Mouse (Mus musculus) urinary bladder, adult 18-20 months (tissue): ENCODE measurements around the gene Nxph1.

Experiments used
- DNase-seq, 2 experiments: peaks; one replicate each; pipeline ENCODE4 v3.0.0; 2022; ENCODE audit warnings: low spot score in 2 of 2, mixed read lengths in 2 of 2

Gene Nxph1

GRCm38 (mm10) chr6:8948131-8948470, at the start of gene Nxph1:
Nxph1 (plus strand) TSS chr6:8948431.
- DNase-seq: no peak

GRCm38 (mm10) chr6:8900021-8900728, 48.1 kb upstream of the Nxph1 start:
- DNase-seq: no peak

GRCm38 (mm10) chr6:8900729-8901122, 47.5 kb upstream of the Nxph1 start:
- DNase-seq: no peak

GRCm38 (mm10) chr6:8907917-8908316, 40.3 kb upstream of the Nxph1 start:
- DNase-seq: no peak

GRCm38 (mm10) chr6:8913404-8913803, 34.8 kb upstream of the Nxph1 start:
- no peak for DNase-seq

- no peak for DNase-seq
Measured at GRCm38 (mm10) chr6:8914682-8915081, 33.5 kb upstream of the Nxph1 start.

- DNase-seq: no peak
Measured at GRCm38 (mm10) chr6:8924481-8924880, 23.8 kb upstream of the Nxph1 start.

- DNase-seq: no peak
Measured at GRCm38 (mm10) chr6:8935241-8935640, 13.0 kb upstream of the Nxph1 start.

- DNase-seq: no peak
Measured at GRCm38 (mm10) chr6:8935705-8936104, 12.5 kb upstream of the Nxph1 start.

GRCm38 (mm10) chr6:8936168-8936567, 12.1 kb upstream of the Nxph1 start:
- no peak for DNase-seq

GRCm38 (mm10) chr6:8948471-8949411, 510 bp downstream of the Nxph1 start:
- no peak for DNase-seq

GRCm38 (mm10) chr6:8949665-8950201, 1.5 kb downstream of the Nxph1 start:
- DNase-seq: no peak

GRCm38 (mm10) chr6:8950611-8951325, 2.5 kb downstream of the Nxph1 start:
- DNase-seq: no peak

- no peak for DNase-seq
Measured at GRCm38 (mm10) chr6:8951326-8951695, 3.1 kb downstream of the Nxph1 start.

- DNase-seq: no peak
Measured at GRCm38 (mm10) chr6:8951884-8952590, 3.8 kb downstream of the Nxph1 start.

- DNase-seq: no peak
Measured at GRCm38 (mm10) chr6:8955817-8956529, 7.7 kb downstream of the Nxph1 start.

GRCm38 (mm10) chr6:8956743-8957528, 8.7 kb downstream of the Nxph1 start:
- no peak for DNase-seq

GRCm38 (mm10) chr6:8957529-8957887, 9.3 kb downstream of the Nxph1 start:
- DNase-seq: no peak

GRCm38 (mm10) chr6:8958081-8958919, 10.1 kb downstream of the Nxph1 start:
- DNase-seq: no peak
